Mouse (Mus musculus) lung, postnatal 0 days (tissue): ENCODE data around the gene Dlg2.

Experiments used
- CTCF ChIP-seq: IDR thresholded peaks from 2 replicates; pipeline ENCODE4 v1.5.1; 2016; ENCODE audit warnings: antibody characterized with exemption, mild to moderate bottlenecking
- EP300 ChIP-seq: IDR thresholded peaks from 2 replicates; pipeline ENCODE4 v1.6.1; 2016; ENCODE audit warnings: antibody characterized with exemption, mild to moderate bottlenecking, control low read depth

DNA sequence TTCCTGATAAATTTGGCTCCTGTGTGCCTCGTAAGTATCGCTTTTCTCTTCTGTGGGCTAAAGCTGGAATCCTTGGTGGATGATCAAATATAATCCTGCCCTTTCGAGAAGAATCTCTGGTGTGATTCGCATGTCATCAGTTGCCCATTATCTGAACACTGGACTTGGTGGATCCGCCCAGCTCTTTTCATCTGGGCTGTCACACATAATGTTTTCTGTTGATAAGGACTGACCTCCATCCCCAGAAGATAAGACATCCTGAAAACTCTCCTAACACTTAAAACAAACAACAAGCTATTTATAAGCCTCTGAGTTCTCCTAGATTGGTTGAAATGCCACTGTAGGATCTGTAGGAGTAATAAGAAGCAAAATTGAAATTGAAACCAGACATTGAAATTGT lies 1952.2 kb downstream of the Dlg2 start:
- TF ChIP-seq EP300 (no peak), CTCF (no peak)
